Mouse (Mus musculus): ENCODE measurements around the gene Ilkap. TPM values are rescaled to one million over a fixed set of nuclear protein-coding genes. Genes with fewer than 3 reads are reported as not detected.

Ilkap gene
- total RNA-seq, 2 experiments from 2014 or later = 104 TPM

DNA sequence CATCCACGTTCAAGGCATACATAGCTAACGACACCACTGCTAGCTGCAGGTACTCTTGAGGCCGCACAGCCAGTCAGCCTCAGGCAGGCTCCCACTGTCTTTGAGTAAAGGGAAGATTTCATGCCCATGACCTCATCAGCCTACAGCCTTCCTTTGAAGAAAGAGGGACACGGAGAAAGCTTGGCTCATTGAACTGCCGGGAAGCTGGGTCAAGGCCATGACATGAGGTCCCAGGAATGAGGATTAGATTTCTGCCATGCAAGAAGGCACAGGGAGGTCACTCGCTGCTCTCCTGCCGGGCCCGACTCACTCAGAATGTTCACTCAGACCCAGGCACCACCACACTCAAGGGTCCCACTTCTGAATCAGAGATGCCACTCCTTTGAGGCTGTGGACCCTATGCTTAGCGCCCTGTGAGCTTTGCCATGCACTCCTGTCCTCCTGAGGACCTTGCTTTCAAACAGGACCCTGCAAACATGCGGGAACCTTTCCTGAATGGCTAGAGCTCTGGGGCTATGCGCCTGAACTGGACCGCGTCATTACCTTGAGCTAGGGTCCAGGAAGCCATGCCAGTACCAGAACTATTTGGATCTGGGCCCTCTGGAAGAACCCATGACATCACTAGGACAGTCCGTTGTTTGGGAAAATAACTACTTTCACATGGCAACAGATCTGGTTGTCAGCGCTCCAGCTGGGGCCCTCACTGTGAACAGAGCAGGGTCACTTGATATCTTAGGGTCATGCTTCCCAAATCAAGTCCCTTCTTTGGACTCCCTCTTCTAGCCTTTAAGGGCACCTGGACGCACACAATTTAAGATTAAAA is 33.6 kb downstream of the Ilkap start:
- DNase-seq (ENCODE audit: low spot score in 2 of 2) = no peak

DNA sequence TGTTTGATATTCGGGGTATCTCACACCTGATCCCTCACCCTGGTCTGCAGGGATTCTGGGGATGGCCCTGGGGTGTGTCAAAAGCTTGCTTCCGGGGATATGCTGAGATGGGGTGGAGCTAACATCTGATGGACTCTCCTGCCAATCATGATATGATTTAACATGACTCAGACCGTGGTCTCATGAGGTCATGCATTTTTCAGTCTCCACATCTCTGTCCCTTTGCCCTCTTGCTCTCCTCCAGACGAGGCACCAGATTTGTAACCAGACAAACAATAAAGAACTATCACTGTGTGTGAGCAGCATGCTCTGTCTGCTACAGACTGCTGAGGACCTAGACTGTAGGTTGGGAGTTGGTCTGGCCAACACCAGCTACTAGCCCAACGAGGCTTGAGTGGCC is 36.5 kb downstream of the Ilkap start:
- no peak for DNase-seq (ENCODE audit: low spot score in 2 of 2)

DNA sequence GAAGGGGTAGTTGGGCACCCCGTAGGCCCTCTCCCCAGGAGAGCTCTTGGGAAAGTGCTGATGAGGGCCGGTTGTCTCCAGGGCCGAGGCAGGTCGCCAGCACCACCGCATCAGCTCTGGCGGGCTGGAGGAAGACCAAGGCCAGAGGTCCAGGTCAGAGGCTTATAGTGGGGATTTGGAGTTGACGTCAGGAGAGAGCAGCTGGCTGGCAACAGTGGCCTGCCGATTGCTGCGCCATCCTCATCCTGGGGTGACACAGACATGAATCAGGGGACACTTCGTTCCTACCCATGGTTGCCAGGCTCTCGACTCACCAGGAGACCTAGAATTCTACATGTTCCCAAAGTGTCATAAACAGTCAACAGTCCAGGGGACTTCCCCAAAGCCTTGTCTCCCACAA is 42.5 kb downstream of the Ilkap start:
- no peak for DNase-seq (ENCODE audit: low spot score in 2 of 2)

DNA sequence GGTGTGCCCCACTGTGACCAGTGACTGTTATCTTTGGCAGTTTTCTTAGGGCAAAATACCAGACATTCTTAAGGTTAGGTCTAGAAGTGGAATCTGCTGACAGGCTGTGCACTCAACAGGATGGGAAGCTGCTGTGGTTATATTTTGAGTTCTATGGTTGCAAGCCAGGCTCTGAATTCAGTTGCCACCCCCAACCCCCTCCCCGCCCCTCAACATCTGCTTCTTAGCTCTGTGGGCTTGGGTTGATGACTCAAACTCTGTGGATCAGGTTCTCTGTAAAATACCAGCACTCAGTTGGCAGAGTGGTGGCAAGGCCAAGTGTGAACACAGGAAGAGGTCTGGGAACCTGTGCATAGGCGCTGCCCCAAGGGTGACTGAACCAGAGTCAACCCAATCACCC is 46.3 kb downstream of the Ilkap start:
- DNase-seq (ENCODE audit: low spot score in 2 of 2) = no peak

DNA sequence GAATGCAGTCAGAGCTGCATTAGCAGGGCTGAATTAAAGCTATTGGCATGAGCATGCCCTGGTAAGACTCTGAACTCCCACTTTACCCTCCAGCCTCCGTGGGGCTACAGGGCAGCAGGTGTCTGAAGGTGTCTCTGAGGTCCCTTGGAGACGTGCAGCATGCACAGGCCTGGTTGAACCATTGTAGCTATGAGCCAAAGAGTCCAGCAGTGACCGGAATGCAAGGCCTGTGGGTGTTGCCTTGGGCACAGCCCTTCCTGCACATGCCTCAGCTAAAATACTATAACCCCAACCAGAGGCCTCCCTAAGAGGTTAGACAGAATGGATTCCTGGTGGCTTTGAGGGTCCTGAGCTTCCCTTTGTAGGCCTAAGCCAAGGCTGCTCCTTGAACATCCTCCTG is 47.4 kb downstream of the Ilkap start:
- no peak for DNase-seq (ENCODE audit: low spot score in 2 of 2)

DNA sequence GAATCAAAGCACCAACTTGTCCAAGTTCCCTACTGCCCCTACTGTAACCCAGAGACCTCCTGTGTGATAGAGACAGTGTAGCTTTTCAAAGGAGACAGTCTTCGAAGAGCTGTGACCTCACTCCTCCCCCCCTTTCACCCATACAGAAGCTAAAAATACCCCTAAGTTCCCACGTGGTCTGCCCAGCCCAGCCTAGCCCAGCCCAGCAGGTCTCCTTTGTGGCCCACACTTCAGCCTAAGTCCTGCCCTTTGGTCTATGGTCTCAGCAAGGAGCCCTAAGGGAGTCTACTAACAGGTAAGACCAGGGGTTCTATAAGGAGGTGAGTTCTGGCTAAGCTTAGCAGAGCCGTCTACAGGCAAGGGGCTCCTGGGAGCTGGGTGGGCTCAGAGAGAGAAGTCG is 47.8 kb downstream of the Ilkap start, which contains the start of gene Klhl30:
TSS of gene Klhl30 (plus strand) at position 176 of the 400 bp plus-strand sequence.
- no peak for DNase-seq (ENCODE audit: low spot score in 2 of 2)

DNA sequence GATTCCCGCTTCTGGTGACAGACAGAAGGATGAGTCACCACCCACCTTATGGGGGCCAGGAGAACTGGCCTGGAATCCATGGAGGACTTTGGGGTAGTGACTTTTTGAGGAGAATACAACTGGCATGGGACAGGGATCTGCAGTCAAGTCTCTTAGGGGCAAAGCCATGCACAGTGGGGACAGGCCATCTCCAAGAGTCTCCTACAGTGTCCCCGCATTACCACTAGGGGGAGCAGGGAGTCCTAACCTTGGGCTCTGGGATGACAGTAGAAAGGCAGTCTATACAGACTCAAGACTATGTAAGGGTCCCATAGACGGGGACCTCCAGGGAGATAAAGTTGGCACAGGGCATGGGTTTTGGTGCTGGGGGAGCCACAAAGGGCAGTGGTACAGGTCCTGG is 51.7 kb downstream of the Ilkap start:
- DNase-seq (ENCODE audit: low spot score in 2 of 2) = peak in 1 of 2 experiments; percentile 48

DNA sequence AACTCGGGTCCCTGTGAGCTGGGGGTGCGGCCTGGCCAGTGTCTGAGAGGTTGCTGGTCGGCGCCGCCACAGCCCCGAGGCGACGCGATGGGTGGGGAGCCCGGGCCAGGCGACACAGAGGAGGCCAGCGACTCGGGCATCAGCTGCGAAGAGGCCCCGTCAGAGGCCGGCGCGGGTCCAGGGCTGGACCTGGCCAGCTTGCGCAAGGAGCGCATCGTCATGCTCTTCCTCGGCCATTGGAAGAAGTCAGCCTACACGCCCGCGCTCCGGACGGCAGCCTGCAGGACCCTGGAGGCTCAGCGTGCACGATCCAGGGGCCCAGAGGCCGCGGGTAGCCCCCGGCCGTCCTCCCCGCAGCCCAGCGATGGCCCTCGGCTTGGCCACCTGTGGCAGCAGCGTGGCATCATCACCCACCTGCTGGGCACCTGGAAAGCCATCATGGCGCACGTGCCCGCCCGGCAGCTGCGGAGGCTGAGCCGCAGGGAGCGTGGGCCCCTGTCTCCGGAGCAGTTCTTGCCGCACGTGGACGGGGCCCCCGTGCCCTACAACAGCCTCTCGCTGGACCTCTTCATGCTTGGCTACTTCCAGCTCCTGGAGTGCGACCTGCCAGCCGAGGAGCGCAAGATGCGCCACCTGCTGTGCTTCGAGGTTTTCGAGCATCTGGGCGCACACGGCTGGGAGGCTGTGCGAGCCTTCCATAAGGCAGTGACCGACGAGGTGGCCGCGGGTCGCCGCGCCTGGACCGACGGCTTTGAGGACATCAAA is 53.5 kb downstream of the Ilkap start:
- DNase-seq (ENCODE audit: low spot score in 2 of 2) = no peak

DNA sequence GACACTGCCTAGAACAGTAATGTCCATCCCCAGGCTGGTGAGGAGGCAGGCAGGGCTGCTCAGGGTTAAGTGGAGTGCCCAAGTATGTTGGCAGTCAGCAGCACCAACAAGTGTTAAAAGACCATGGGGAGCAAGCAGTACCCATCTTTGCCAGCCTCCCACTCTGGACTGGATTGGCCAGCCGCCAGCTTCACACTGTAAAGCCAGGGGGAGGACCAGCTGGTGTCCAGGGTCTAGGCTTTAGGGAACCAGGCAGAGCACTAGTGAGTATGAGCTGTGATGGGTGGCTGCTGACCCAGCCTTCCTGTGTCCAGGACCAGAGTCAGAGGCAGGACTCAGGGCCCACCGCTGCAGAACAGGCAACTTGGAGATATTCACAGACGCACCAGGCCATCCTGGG is 54.6 kb downstream of the Ilkap start:
- no peak for DNase-seq (ENCODE audit: low spot score in 2 of 2)

DNA sequence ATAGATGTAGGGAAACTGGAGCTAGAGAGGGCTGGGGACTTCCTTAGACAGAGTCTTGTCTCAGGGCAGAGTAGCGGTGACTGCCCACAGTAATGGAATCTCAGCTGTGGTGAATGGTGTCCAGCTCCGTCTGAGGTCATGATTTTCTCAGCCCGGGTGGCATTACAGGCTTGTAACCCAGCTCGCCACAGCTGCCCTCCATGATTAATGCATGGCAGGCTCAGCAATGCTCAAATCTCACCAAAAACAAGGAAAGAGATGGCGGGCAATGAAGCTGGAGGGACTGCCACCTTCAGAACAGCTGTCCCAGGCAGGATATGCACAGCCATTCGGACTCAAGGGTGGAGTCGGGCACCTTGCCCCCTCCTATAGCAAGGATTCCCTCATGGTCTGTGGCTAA is 61.3 kb downstream of the Ilkap start:
- DNase-seq (ENCODE audit: low spot score in 2 of 2) = no peak

DNA sequence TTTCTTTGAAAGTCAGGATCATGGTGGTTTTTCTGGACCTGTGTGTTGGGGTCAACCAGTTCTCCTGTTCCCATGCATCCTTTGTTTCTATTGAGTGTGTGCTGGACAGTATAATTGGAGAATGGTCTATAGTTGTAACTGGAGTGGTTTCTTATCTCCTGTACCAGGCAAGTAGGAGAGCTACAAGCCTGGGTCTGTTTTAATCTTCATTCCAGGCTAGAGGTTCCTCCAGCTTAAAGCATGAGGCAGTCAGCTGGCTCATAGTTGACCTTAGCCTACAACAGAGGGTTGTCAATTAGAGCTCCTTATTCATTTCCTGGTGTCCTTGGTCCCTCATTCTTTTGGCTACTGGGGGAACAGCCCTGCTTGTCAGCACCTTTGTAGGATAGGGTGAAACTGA is 65.0 kb downstream of the Ilkap start:
- DNase-seq (ENCODE audit: low spot score in 2 of 2) = no peak

DNA sequence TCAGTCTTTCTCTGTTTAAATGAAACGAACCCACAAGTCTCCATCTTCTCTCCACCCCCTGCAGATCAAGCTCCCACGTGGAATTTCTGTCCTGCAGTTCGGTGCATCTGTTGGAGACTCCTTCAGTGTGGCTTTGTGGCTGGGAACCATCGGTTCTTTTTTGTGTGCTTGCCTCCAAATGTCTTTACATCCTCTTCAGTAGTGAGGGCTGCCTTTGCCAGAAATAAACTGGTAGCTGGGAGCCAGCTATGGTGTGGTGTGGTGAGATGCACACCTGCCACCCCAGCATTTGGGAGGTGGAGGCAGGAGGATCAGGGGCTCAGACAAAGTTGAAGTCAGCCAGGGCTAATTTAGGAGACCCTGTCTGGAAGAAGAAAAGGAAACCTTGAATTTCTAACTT is 66.5 kb downstream of the Ilkap start:
- no peak for DNase-seq (ENCODE audit: low spot score in 2 of 2)

DNA sequence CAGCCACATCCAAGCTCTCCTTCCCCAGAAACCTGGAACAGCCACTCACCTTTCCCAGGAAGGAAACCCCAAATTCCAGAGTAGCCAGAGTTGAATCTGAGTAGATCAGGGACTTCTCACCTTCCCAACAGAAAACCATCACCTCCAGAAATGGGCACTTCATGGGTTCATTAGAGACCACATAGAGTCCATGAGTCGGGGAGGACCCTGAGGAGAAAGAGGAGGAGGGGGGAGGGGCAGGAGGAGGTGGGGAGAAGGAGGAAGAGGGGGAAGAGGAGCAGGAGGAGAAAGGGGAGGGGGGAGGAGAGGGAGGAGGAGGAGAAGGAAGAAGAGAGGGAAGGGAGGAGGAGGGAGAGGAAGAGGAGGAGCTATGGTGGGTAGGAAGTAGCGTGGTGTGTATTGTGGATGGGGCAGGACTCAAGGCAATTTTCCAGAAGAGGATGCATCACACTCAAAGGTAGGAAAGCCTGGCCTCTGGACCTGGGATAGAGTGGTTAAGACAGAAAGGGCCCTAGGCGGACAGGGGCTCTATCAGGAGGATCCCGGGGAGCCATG is 73.0 kb downstream of the Ilkap start:
- DNase-seq (ENCODE audit: low spot score in 2 of 2) = no peak

DNA sequence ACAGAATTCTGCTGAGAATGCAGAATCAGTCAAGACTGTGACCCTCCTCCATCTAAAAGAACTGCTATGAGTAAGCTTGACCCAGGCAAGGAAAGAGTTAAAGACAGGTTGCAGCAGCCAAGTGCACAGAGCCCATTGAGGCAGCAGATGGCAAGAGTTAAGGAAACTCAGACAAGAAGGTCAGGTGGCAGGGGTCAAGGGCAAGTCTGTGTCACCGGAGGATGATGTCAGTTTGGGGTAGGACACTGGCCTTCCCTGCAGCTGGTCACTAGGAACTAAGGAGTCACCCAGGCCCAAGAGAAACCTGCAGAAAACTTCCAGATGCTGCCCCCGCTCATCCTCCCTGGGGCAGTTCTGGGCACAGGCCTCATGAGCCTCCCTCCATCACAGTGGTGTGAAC is 74.0 kb downstream of the Ilkap start:
- DNase-seq (ENCODE audit: low spot score in 2 of 2) = no peak

Other genes starting within 250 kb of the Ilkap start
- gene Ramp1, start 219.0 kb downstream of the Ilkap start, total RNA-seq (2021) = 10 to 100 TPM in 1 of 2 experiments, 1 to 10 TPM in 1; 10.0 to 12.2 TPM
- 10 to 100 TPM; 49.7 to 52.0 TPM for gene Ube2f, start 148.5 kb downstream of the Ilkap start, total RNA-seq (2021)
- 10 to 100 TPM; 18.8 to 21.3 TPM for gene Scly, start 100.5 kb downstream of the Ilkap start, total RNA-seq (2021)
- under 1 TPM; 0.06 to 0.08 TPM for gene Espnl, start 76.7 kb downstream of the Ilkap start, total RNA-seq (2021)
- 1 to 10 TPM; 1.5 to 3.5 TPM for gene Klhl30, start 47.8 kb downstream of the Ilkap start, total RNA-seq (2021)
- 1 to 10 TPM; 1.7 to 1.8 TPM for gene Erfe, start 32.4 kb downstream of the Ilkap start, total RNA-seq (2021)
- gene Hes6, start 15.2 kb upstream of the Ilkap start, total RNA-seq (2021) = 10 to 100 TPM; 56.0 to 71.0 TPM
- gene Per2, start 60.5 kb upstream of the Ilkap start, total RNA-seq (2021) = 10 to 100 TPM; 23.6 to 27.1 TPM
- gene Traf3ip1, start 95.8 kb upstream of the Ilkap start, total RNA-seq (2021) = 10 to 100 TPM; 10.5 to 12.6 TPM
- 10 to 100 TPM; 19.0 to 25.7 TPM for gene Asb1, start 141.7 kb upstream of the Ilkap start, total RNA-seq (2021)